Mouse (Mus musculus) gonadal fat pad, adult 2 months (tissue): ENCODE data around the gene Mon2. TPM values are rescaled to one million over a fixed set of nuclear protein-coding genes. Genes with fewer than 3 reads are reported as not detected.

Experiments
- DNase-seq: peaks from one replicate; pipeline ENCODE4 v3.0.0-alpha.2; 2012; ENCODE audit warnings: low read depth
- polyA plus RNA-seq: library from polyadenylated mRNA; depleted of rRNA; stranded (reverse); fragments of >200 nt; gene quantifications from 2 replicates; pipeline ENCODE4 v1.2.3, GENCODE M21; 2012; rRNA removed

Mon2 gene
- polyA plus RNA-seq = 72.5 and 77.7 TPM in 2 replicates

DNA sequence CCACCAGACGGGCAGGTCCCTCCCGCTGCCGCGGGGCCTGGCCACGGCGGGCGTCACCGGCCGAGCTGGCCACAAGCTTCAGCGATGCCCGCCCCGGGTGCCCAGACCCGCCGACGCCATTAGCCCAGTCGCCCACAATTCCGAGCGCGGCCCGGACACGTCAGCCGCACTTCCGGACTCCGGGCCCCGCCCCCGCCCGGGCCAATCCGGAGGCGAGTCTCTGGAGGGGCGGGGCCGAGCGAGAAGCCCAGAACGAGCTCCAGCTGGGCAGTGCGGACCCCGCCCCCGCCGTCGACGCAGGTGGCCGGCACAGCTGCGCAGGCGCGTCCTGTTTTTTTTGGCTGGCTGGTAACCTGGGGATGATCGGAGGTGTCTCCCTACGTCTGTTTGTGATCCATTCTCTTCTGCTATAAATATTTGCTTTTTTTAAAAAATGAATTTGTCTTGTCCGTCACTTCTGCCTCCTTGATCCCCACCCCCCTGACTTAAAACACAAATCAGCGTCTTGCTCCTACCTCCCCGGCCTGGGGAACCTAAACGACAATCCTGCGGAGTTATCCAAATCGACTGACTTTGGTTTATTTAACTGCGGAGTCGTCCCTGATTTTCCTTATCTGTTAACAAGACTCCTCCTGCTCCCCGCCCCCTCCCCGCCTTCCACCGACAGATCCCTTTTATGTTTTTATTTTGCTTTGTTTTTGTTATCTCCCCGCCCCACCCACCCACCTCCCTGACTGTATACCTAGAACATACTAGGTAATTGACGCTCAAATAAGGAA is at the start of gene Mon2:
Gene Mon2, minus strand, starts transcription at position 261 of the 779 bp plus-strand sequence.
- no peak for DNase-seq

- DNase-seq = no peak
Observed at GRCm38 (mm10) chr10:123120666-123121392, 44.5 kb upstream of the Mon2 start.

DNA sequence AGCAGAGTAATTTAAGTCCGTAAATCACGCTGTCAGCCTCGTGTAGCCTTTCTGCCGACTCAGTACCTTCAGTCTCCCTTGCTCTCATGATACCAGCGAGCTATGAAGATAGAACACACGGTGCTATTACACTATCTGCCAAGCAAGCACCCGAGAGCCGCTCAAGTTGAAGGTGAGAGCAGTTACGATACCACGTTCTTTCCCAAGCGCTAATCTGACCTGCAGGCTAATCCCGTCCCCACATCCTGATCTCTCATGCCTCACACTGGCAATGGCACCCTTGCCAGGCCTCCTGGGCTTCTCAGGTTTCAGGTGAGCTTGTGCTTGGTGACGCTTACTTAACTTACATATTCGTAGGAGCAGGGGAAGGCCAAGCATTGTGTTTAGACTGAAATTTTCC is 40.6 kb upstream of the Mon2 start:
- DNase-seq = peak; percentile 50

GRCm38 (mm10) chr10:123113466-123113865 is 37.2 kb upstream of the Mon2 start:
- DNase-seq = no peak

DNA sequence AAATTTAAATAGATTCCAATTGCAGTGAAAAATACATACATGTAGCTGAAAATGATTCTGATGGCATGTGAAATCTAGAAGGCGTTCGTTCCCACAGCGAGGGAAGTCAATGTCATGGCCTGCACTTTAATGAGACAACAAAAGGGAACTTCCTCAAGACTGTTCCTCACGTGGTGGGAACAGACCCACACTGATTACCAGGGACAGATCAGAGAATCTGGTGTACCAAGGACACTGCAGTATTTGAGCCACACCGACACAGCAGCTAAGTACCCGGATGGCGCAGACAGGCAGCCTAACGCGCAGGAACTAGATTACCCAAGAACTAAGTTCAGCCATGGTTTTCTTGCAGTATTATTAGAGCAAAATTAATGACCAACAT is 36.5 kb upstream of the Mon2 start:
- DNase-seq = no peak

GRCm38 (mm10) chr10:123112056-123112786 is 35.9 kb upstream of the Mon2 start:
- no peak for DNase-seq

DNA sequence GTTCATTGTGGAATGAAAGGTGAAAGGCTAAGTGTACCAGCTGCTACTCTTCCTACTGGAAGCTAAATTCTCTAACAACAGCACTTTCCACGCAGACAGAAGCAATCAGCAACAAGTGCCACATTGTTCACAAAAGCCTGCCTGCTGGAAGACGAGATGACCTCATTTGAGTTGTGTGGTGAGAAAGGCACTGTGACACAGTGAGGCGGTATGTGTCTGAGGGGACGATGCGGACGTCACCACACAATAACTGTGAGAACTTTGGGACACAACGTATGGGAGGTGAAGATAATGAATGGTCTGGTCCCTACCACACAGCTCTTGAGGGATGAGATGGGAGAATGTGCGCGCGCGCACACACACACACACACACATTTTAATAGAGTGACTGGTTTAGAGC is 34.2 kb upstream of the Mon2 start:
- no peak for DNase-seq

DNA sequence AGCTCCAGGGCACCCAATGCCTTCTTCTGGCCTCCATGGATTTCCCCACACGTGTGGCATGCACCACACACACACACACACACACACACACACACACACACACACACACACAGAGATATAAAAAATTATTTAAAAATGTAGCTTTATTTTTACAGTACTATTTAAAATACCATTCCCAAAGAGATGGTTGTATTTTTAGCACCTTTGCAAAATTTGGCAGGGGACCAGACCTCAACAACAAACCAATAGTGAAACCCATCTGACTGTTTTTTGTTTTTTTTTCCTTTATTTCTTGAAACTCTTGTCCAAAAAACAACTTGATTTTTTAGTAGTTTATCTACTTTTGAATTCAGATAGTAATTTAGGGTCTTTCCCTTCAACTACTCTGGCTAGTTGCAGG is 32.2 kb upstream of the Mon2 start:
- DNase-seq = no peak

GRCm38 (mm10) chr10:123108121-123108520 is 31.8 kb upstream of the Mon2 start:
- DNase-seq = no peak

- no peak for DNase-seq
Observed at GRCm38 (mm10) chr10:123101303-123101702, 25.0 kb upstream of the Mon2 start.

DNA sequence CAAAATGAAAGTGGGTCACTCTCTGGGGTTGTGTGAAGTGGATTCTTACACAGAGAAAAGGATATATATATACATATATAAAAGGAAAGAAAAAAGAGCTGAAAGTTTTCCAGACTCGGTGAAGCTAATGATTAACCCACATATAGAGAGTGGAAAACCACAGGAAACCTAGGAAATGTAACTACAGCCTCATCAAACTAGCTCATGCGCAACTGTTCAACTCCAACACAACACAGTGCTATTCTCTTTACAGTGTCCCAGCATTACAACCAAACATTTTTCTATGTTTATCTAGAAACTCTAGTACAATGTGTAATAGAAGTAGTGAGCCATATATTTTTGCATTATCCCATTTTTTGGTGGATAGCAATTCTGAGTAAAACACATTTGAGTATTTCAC is 24.3 kb upstream of the Mon2 start:
- DNase-seq = no peak

DNA sequence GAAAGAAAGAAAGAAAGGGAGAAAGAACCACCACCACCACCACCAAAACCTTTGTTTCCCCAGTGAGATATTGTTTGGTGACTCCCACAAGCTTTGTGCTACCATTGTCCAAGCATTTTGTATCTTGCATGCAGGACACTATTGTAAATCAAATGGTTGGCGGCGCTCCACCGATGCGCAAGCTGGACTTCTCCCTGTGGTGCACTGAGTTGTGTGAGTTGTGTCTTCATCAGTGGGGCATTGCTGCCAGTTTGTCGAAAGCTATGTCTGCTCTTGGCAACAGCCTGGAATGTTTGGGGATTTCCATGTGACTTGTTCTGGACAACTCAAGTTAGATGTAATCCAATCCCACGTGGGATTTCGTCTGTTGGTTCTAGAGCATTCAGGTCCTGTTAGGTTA is 18.2 kb upstream of the Mon2 start:
- DNase-seq = no peak

- no peak for DNase-seq
Observed at GRCm38 (mm10) chr10:123092577-123092976, 16.3 kb upstream of the Mon2 start.

GRCm38 (mm10) chr10:123091737-123092136 is 15.4 kb upstream of the Mon2 start:
- DNase-seq = no peak

- DNase-seq = no peak
Observed at GRCm38 (mm10) chr10:123089425-123089930, 13.2 kb upstream of the Mon2 start.

GRCm38 (mm10) chr10:123086847-123087246 is 10.5 kb upstream of the Mon2 start:
- no peak for DNase-seq

DNA sequence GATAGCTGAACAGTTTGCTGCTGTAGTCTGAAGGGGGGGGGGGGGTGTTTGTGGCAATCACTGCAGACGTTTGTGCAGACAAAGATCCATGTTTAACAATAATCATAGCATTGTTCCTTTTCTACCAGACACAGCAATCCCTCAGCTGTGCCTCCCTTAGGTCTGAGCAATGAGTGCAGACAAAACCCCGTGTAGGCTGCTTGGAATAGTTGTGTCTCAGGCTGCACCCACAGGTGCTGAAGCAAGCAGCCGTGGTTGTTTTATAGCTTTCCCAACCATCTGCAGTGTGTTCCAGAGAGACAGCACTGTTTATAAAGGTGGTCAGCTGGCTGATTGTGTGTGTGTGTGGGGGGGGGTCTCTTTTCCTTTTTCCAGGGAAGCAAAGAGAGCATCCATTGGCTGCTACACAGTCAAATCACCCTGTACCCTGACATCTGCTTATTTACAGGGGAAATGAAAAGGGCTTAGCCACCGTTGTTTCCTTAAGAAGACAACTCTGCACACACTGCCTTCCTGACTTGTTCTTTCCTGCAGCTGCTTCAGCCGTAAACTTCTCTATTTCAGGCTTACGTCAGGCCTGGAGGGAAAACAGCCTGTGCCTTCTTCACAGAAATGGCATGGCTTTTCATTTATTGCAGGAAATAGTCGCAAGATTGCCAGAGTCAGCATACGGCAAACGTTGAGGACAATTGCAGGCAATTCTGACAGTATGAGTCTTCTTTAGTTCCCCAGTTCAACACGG is 8.8 kb upstream of the Mon2 start:
- DNase-seq = no peak

DNA sequence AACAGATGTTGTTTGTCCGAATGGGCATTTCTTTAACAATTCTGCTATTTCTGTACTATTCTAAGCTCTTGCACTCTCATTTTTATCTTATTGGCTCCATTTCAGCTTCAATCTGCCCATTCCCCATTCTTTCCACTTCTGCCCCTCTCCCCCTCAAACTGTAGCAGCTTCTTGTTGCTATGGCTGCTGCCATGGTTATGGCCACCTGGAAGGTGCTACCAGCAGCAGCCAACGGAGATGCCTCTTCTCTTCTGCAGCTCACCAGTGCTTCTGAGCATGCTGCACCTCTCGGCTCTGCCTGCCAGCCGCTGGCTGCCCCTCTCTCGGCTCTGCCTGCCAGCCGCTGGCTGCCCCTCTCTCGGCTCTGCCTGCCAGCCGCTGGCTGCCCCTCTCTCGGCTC is 8.0 kb upstream of the Mon2 start:
- no peak for DNase-seq

- DNase-seq = no peak
Observed at GRCm38 (mm10) chr10:123075751-123076242, 508 bp downstream of the Mon2 start.

GRCm38 (mm10) chr10:123071997-123072396 is 4.3 kb downstream of the Mon2 start:
- no peak for DNase-seq

- DNase-seq = no peak
Observed at GRCm38 (mm10) chr10:123063021-123063420, 13.3 kb downstream of the Mon2 start.
